Mouse (Mus musculus): Measurements from ENCODE around the gene Aspscr1.

- TF ChIP-seq CTCF (IDR thresholded peaks at IDR 0.05; ENCODE audit: borderline replicate concordance, control insufficient read depth, extremely low read depth, insufficient read depth, low read length, poor library complexity) (peak; percentile 75; the same call in 1 of the 2 replicates), POLR2A (IDR thresholded peaks at IDR 0.05; ENCODE audit: control insufficient read depth, extremely low read depth, insufficient read depth, low read length, poor library complexity) (no peak)
These were observed 48.7 kb upstream of the Aspscr1 start for GRCm38 (mm10) chr11:120623961-120624679.

All from thymus, adult 2 months (tissue).